Mouse (Mus musculus) cerebellum, adult 2 months (tissue): Measurements from ENCODE around the gene Ltbp2. TPM values are rescaled to one million over a fixed set of nuclear protein-coding genes. Genes with fewer than 3 reads are reported as not detected.

ENCODE experiments used
- DNase-seq, 2 experiments: peaks; one replicate each; pipeline ENCODE4 v3.0.0; 2021
- H3K27ac ChIP-seq: fragments of 200-500 bp; 2 replicates; pipeline ENCODE4 v1.5.1; 2012; ENCODE audit warnings: low read length, control low read depth, inconsistent platforms; ENCODE audit not compliant: insufficient read depth
- H3K27me3 ChIP-seq: fragments of 200-500 bp; 2 replicates; pipeline ENCODE4 v1.6.1; 2012; ENCODE audit warnings: inconsistent platforms, mild to moderate bottlenecking, low read length, moderate library complexity; ENCODE audit not compliant: control insufficient read depth, insufficient read depth
- H3K4me1 ChIP-seq: fragments of 200-500 bp; 2 replicates; pipeline ENCODE4 v1.6.1; 2011; ENCODE audit warnings: low read length; ENCODE audit not compliant: control insufficient read depth, insufficient read depth
- H3K4me3 ChIP-seq: fragments of 200-500 bp; replicated peaks from 2 replicates; pipeline ENCODE3; 2011; ENCODE audit warnings: mild to moderate bottlenecking, low read depth, low read length, control low read depth; ENCODE audit not compliant: insufficient read depth
- CTCF ChIP-seq: fragments of 200-500 bp; IDR thresholded peaks from 2 replicates; pipeline ENCODE4 v1.5.1; 2011; ENCODE audit warnings: low read depth, mild to moderate bottlenecking, control low read depth, low read length, moderate library complexity, borderline replicate concordance; ENCODE audit not compliant: insufficient read depth
- POLR2A ChIP-seq: fragments of 200-500 bp; IDR thresholded peaks from 2 replicates; pipeline ENCODE4 v1.6.1; 2011; ENCODE audit warnings: low read length, control low read depth, borderline replicate concordance; ENCODE audit not compliant: insufficient read depth
- WGBS: fragments of 180-500 bp; shearing (Covaris S2); methylation state at CpG from one replicate; pipeline ENCODE4 v1.1.7; 2018; 5-methylcytosine and 5-hydroxymethylcytosine counted together
- polyA plus RNA-seq: library from polyadenylated mRNA; depleted of rRNA; stranded (reverse); fragments of >200 nt; gene quantifications from 2 replicates; pipeline ENCODE4 v1.2.3, GENCODE M21; 2012

The Ltbp2 gene
- polyA plus RNA-seq, 1 experiment, result 18.2 TPM

DNA sequence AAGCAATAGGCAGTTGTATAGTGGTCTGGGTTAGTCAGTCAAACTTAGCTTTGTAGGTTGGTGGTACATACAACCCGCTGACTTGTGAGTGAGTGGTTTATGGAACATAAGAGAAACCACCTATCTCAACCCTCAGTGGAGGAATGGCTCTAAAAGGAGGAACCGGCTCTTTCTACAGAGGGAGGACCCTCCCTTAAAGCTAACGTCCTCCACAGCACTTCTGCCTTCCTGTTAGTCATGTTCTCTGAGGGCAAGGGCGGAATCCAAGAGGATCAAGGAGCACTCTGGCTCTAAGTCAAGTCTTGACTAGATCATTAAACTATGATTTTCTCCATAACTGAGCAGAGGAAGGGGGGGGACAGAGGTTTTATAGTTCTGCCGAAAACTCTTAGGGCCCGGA is 108.8 kb downstream of the Ltbp2 start:
- 86% methylated on average over 6 of the region's 6 CpGs for WGBS
- H3K4me3 ChIP-seq, result no peak overlapping the region
- H3K27me3 ChIP-seq, result no peaks in the 10 kb centered on the region
- TF ChIP-seq POLR2A (no peak), CTCF (no peak)
- no peak overlapping the region for H3K27ac ChIP-seq
- DNase-seq, result no peak
- H3K4me1 ChIP-seq, result no peaks in the 10 kb centered on the region

GRCm38 (mm10) chr12:84766113-84766735 is 110.1 kb downstream of the Ltbp2 start:
- TF ChIP-seq CTCF (no peak), POLR2A (no peak)
- Histone ChIP-seq H3K4me1 (no peaks in the 10 kb centered on the region), H3K27ac (no peak overlapping the region), H3K4me3 (no peak overlapping the region), H3K27me3 (no peaks in the 10 kb centered on the region)
- 77% methylated on average over 5 of the region's 5 CpGs for WGBS
- DNase-seq, result no peak

- H3K27me3 ChIP-seq, result no peaks in the 10 kb centered on the region
- no peak overlapping the region for H3K27ac ChIP-seq
- no peaks in the 10 kb centered on the region for H3K4me1 ChIP-seq
- TF ChIP-seq CTCF (no peak), POLR2A (no peak)
- no peak for DNase-seq
- WGBS, result 89% methylated on average over 15 of the region's 15 CpGs
- H3K4me3 ChIP-seq, result no peak overlapping the region
Observed at GRCm38 (mm10) chr12:84765506-84765905, 110.8 kb downstream of the Ltbp2 start.

DNA sequence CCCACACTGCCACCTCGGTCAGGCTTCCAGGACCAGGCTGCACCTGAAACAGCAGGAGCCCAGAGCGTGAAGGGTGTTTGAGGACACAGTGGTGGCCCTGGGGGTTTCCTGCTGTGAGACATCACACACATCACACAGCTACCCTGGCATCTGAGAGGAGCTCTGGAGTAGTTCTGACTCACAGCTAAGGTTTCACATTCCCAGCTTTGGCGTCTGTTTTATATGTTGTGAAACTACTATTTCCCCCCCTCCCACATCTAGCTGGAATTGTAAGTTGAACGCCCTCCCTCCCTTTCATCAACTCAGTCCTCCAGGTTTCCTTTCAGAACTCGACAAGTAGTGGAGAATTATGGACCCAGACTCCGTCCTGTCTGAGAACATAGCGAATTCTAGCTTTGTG is 111.6 kb downstream of the Ltbp2 start:
- Histone ChIP-seq H3K4me1 (no peaks in the 10 kb centered on the region), H3K27ac (no peak overlapping the region), H3K27me3 (no peaks in the 10 kb centered on the region), H3K4me3 (no peak overlapping the region)
- no peak for TF ChIP-seq CTCF
- no peak for DNase-seq
- 91% methylated on average over 7 of the region's 7 CpGs for WGBS

- H3K4me1 ChIP-seq, result no peaks in the 10 kb centered on the region
- no peak overlapping the region for H3K27ac ChIP-seq
- TF ChIP-seq POLR2A (no peak), CTCF (no peak)
- 91% methylated on average over 13 of the region's 13 CpGs for WGBS
- H3K27me3 ChIP-seq, result no peaks in the 10 kb centered on the region
- DNase-seq, result no peak
- H3K4me3 ChIP-seq, result no peak overlapping the region
Observed at GRCm38 (mm10) chr12:84763577-84764218, 112.6 kb downstream of the Ltbp2 start.

DNA sequence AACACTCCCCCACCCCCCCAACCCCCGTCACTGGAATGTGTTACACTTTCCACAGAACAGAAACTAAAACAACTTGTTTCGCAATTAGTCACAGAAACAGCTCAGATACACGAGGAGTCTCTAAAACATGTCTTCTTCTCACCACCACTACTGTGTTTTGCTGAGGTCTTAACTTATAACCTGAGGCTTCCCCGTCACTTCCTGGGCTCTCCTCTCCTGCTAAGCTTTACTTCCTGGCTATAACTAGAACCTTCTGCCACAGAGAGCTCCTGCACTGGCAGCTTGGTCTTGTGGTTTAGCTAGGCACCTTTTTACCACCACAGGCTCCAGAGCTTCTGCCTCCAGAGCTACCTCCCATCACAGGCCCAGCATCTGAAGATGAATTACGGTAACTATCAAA is 113.8 kb downstream of the Ltbp2 start:
- Histone ChIP-seq H3K4me1 (no peaks in the 10 kb centered on the region), H3K27me3 (no peaks in the 10 kb centered on the region), H3K27ac (no peak overlapping the region), H3K4me3 (no peak overlapping the region)
- WGBS, result 89% methylated on average over 5 of the region's 5 CpGs
- TF ChIP-seq CTCF (no peak), POLR2A (no peak)
- no peak for DNase-seq

DNA sequence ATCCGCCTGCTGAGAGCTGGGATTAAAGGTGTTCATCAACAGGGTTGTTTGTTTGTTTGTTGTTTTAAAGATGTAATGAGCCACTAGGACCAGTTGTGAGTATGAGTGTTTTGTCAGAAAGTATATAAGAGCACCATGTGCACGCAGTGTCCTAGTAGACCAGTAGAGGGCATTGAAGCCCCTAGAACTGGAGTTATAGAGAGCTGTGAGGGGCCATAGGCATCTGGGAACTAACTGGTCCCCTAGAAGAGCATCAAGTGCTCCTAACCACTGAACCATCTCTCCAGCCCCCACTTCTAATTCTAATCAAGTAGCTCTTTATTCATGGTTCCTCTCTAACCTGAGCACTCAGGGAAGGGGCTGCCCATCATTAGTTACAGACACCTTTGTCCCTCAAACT is 117.3 kb downstream of the Ltbp2 start:
- TF ChIP-seq CTCF (peak; percentile 27; the same call in 1 of the 2 replicates), POLR2A (no peak)
- Histone ChIP-seq H3K4me3 (no peak overlapping the region), H3K4me1 (no peaks in the 10 kb centered on the region), H3K27ac (no peak overlapping the region), H3K27me3 (no peaks in the 10 kb centered on the region)
- no peak for DNase-seq
- 89% methylated on average over 2 of the region's 2 CpGs for WGBS

GRCm38 (mm10) chr12:84756016-84756415 is 120.3 kb downstream of the Ltbp2 start:
- WGBS, result 88% methylated on average over 10 of the region's 10 CpGs
- Histone ChIP-seq H3K27ac (no peak overlapping the region), H3K4me3 (no peak overlapping the region), H3K27me3 (no peaks in the 10 kb centered on the region), H3K4me1 (peaks cover 14% of the 10 kb centered on the region)
- no peak for DNase-seq
- TF ChIP-seq POLR2A (no peak), CTCF (no peak)
